Mouse (Mus musculus) myocyte (in vitro differentiated cells): ENCODE measurements around the gene Insig1. TPM values are rescaled to one million over a fixed set of nuclear protein-coding genes. Genes with fewer than 3 reads are reported as not detected.

Source experiments
- H3K27me3 ChIP-seq: one replicate; pipeline ENCODE4 v1.6.1; 2011; ENCODE audit not compliant: control insufficient read depth, insufficient read depth, insufficient read length
- H3K36me3 ChIP-seq: one replicate; pipeline ENCODE4 v1.6.1; 2011; ENCODE audit not compliant: control insufficient read depth, insufficient read depth
- H3K4me2 ChIP-seq: one replicate; pipeline ENCODE4 v1.6.1; 2011; ENCODE audit warnings: low read depth, control low read depth
- H3K4me3 ChIP-seq: one replicate; pipeline ENCODE4 v1.5.1; 2011; ENCODE audit warnings: mild to moderate bottlenecking, control low read depth, moderate library complexity
- H3K79me2 ChIP-seq: one replicate; pipeline ENCODE4 v1.6.1; 2011; ENCODE audit not compliant: control insufficient read depth, insufficient read depth
- H3ac ChIP-seq: one replicate; pipeline ENCODE4 v1.6.1; 2011; ENCODE audit not compliant: control insufficient read depth, insufficient read length
- CEBPB ChIP-seq: IDR thresholded peaks from 2 replicates; pipeline ENCODE4 v1.6.1; 2011; ENCODE audit warnings: mild to moderate bottlenecking, moderate library complexity; ENCODE audit not compliant: poor library complexity, insufficient read depth, severe bottlenecking
- E2F4 ChIP-seq: IDR thresholded peaks from one replicate; pipeline ENCODE4 v1.6.1; 2011; ENCODE audit warnings: mild to moderate bottlenecking, control low read depth, moderate library complexity; ENCODE audit not compliant: insufficient read depth
- MAX ChIP-seq: IDR thresholded peaks from one replicate; pipeline ENCODE4 v1.6.1; 2011; ENCODE audit warnings: low read depth, mild to moderate bottlenecking, control low read depth
- MYOD1 ChIP-seq, 3 experiments: IDR thresholded peaks; one replicate each; pipeline ENCODE4 v1.6.1; 2011; ENCODE audit warnings: control low read depth in 2 of 3, low read depth in 2 of 3, mild to moderate bottlenecking in 2 of 3, moderate library complexity in 1 of 3; ENCODE audit not compliant: insufficient read length in 2 of 3, control insufficient read depth in 1 of 3
- MYOG ChIP-seq, 3 experiments: IDR thresholded peaks; one replicate each; pipeline ENCODE4 v1.6.1; 2011; ENCODE audit warnings: control low read depth in 2 of 3, low read depth in 2 of 3, mild to moderate bottlenecking in 2 of 3; ENCODE audit not compliant: insufficient read length in 2 of 3, control insufficient read depth in 1 of 3, insufficient read depth in 1 of 3
- POLR2A ChIP-seq: IDR thresholded peaks from one replicate; pipeline ENCODE4 v1.6.1; 2011; ENCODE audit warnings: low read depth, mild to moderate bottlenecking, control low read depth, moderate library complexity; ENCODE audit not compliant: insufficient read length
- POLR2AphosphoS2 ChIP-seq: IDR thresholded peaks from one replicate; pipeline ENCODE4 v1.6.1; 2011; ENCODE audit warnings: low read depth, control low read depth; ENCODE audit not compliant: insufficient read length
- REST ChIP-seq: IDR thresholded peaks from one replicate; pipeline ENCODE4 v1.6.1; 2011; ENCODE audit warnings: mild to moderate bottlenecking, control low read depth, moderate library complexity; ENCODE audit not compliant: insufficient read depth, insufficient read length
- SRF ChIP-seq: IDR thresholded peaks from one replicate; pipeline ENCODE4 v1.6.1; 2011; ENCODE audit warnings: low read depth; ENCODE audit not compliant: control insufficient read depth, insufficient read length
- TCF12 ChIP-seq: IDR thresholded peaks from one replicate; pipeline ENCODE4 v1.6.1; 2011; ENCODE audit warnings: mild to moderate bottlenecking, control low read depth; ENCODE audit not compliant: poor library complexity, insufficient read depth, severe bottlenecking
- TCF3 ChIP-seq: IDR thresholded peaks from one replicate; pipeline ENCODE4 v1.6.1; 2011; ENCODE audit warnings: low read depth, control low read depth; ENCODE audit not compliant: insufficient read length
- USF1 ChIP-seq: IDR thresholded peaks from one replicate; pipeline ENCODE4 v1.6.1; 2011; ENCODE audit warnings: low read depth, mild to moderate bottlenecking, control low read depth, moderate library complexity
- polyA plus RNA-seq: library from polyadenylated mRNA; unstranded; fragments of >200 nt; fragmentation: generic; extraction: Trizol; gene quantifications from one replicate; pipeline ENCODE4 v1.2.1, GENCODE M21; 2012; ENCODE audit warnings: missing spikeins

Insig1 gene
- polyA plus RNA-seq, 1 experiment = 67.4 TPM

- Histone ChIP-seq H3K79me2 (no peaks in the 10 kb centered on the region), H3K4me3 (no peak overlapping the region), H3ac (no peak overlapping the region), H3K4me2 (peak overlapping the region; percentile 20), H3K27me3 (no peaks in the 10 kb centered on the region), H3K36me3 (no peaks in the 10 kb centered on the region)
- no peak for TF ChIP-seq REST
- TF ChIP-seq TCF12 = no peak
- no peak for TF ChIP-seq CEBPB
- no peak for TF ChIP-seq USF1
- TF ChIP-seq POLR2A = no peak
- TF ChIP-seq TCF3 = no peak
- no peak for TF ChIP-seq E2F4
- TF ChIP-seq POLR2AphosphoS2 = no peak
- no peak for TF ChIP-seq MAX
- no peak for TF ChIP-seq SRF
- no peak for TF ChIP-seq MYOD1 (IDR thresholded peaks at IDR 0.05; ENCODE audit: control insufficient read depth in 1 of 3, insufficient read length in 2 of 3, low read depth in 2 of 3)
- TF ChIP-seq MYOG (IDR thresholded peaks at IDR 0.05; ENCODE audit: control insufficient read depth in 1 of 3, insufficient read depth in 1 of 3, insufficient read length in 2 of 3, low read depth in 2 of 3) = no peak
These were observed 28.4 kb upstream of the Insig1 start for GRCm38 (mm10) chr5:28042779-28043178.

DNA sequence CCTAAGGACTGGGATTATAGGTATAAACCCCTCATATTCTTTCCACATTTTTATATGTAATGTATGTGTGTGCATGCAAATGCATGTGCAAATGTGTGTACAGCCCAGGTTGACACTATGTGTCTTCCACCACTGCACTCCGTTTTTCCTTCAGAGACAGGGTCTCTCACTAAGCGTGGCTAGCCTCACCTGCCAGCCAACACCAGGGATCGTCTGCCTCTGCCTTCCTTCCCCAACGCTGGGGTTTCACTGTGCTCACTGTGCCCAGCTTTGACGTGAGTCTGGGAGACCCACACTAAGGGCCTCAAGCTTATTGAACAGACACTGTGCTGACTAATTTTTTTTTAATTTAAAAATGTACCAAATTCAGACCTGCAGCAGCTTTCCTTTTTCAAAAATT, 27.8 kb upstream of the Insig1 start:
- Histone ChIP-seq H3ac (no peak overlapping the region), H3K4me3 (no peak overlapping the region), H3K79me2 (no peaks in the 10 kb centered on the region), H3K27me3 (no peaks in the 10 kb centered on the region), H3K4me2 (peak overlapping the region; percentile 20), H3K36me3 (no peaks in the 10 kb centered on the region)
- TF ChIP-seq POLR2A (no peak), MYOD1 (IDR thresholded peaks at IDR 0.05; ENCODE audit: control insufficient read depth in 1 of 3, insufficient read length in 2 of 3, low read depth in 2 of 3) (no peak), TCF12 (no peak), REST (no peak), CEBPB (no peak), E2F4 (no peak), USF1 (no peak), MYOG (IDR thresholded peaks at IDR 0.05; ENCODE audit: control insufficient read depth in 1 of 3, insufficient read depth in 1 of 3, insufficient read length in 2 of 3, low read depth in 2 of 3) (no peak)

GRCm38 (mm10) chr5:28046966-28047365, 24.2 kb upstream of the Insig1 start:
- Histone ChIP-seq H3K4me3 (no peak overlapping the region), H3K36me3 (no peaks in the 10 kb centered on the region), H3K79me2 (no peaks in the 10 kb centered on the region), H3K27me3 (no peaks in the 10 kb centered on the region), H3ac (no peak overlapping the region), H3K4me2 (no peak overlapping the region)
- TF ChIP-seq TCF3 = no peak
- no peak for TF ChIP-seq MYOG (IDR thresholded peaks at IDR 0.05; ENCODE audit: control insufficient read depth in 1 of 3, insufficient read depth in 1 of 3, insufficient read length in 2 of 3, low read depth in 2 of 3)
- TF ChIP-seq SRF = no peak
- TF ChIP-seq POLR2A = no peak
- TF ChIP-seq E2F4 = no peak
- TF ChIP-seq CEBPB = no peak
- no peak for TF ChIP-seq MAX
- TF ChIP-seq USF1 = no peak

GRCm38 (mm10) chr5:28047961-28048360, 23.2 kb upstream of the Insig1 start:
- no peaks in the 10 kb centered on the region for H3K36me3 ChIP-seq
- no peak for TF ChIP-seq MAX
- TF ChIP-seq SRF = no peak
- no peak for TF ChIP-seq USF1
- no peak for TF ChIP-seq REST
- no peak for TF ChIP-seq E2F4
- TF ChIP-seq MYOD1 (IDR thresholded peaks at IDR 0.05; ENCODE audit: control insufficient read depth in 1 of 3, insufficient read length in 2 of 3, low read depth in 2 of 3) = no peak
- no peak overlapping the region for H3ac ChIP-seq
- no peak overlapping the region for H3K4me2 ChIP-seq
- H3K79me2 ChIP-seq = no peaks in the 10 kb centered on the region
- no peaks in the 10 kb centered on the region for H3K27me3 ChIP-seq
- no peak overlapping the region for H3K4me3 ChIP-seq

DNA sequence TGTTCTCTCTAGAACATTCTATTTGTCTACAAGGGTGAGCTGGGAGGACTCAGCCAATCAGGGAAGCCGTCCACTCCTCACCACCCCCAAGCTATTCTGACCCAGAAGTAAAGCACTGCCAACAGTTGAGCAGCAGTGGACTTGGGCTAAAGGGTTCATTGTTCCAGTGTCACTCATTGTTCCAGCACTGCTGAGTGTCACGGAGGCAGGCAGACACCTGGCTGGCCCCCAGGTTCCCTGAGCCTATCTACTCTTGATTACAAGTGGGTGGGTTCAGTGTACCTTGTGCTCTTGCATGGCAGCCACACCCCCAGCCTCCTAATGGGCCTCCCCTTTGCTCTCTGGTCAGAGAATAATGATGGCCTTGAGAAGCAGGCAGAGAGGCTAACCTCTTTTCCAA, 15.7 kb upstream of the Insig1 start:
- Histone ChIP-seq H3K27me3 (peaks cover 6% of the 10 kb centered on the region), H3K4me3 (no peak overlapping the region), H3K79me2 (no peaks in the 10 kb centered on the region), H3K36me3 (no peaks in the 10 kb centered on the region), H3K4me2 (no peak overlapping the region), H3ac (no peak overlapping the region)
- TF ChIP-seq USF1 = no peak
- TF ChIP-seq SRF = no peak
- no peak for TF ChIP-seq REST
- no peak for TF ChIP-seq MAX
- TF ChIP-seq E2F4 = no peak
- TF ChIP-seq POLR2A = no peak
- TF ChIP-seq CEBPB = no peak
- no peak for TF ChIP-seq POLR2AphosphoS2
- TF ChIP-seq MYOG (IDR thresholded peaks at IDR 0.05; ENCODE audit: control insufficient read depth in 1 of 3, insufficient read depth in 1 of 3, insufficient read length in 2 of 3, low read depth in 2 of 3) = no peak
- no peak for TF ChIP-seq TCF3
- TF ChIP-seq MYOD1 (IDR thresholded peaks at IDR 0.05; ENCODE audit: control insufficient read depth in 1 of 3, insufficient read length in 2 of 3, low read depth in 2 of 3) = no peak
- no peak for TF ChIP-seq TCF12
